Mouse (Mus musculus): ENCODE measurements around the gene Rgs10. TPM values are rescaled to one million over a fixed set of nuclear protein-coding genes. Genes with fewer than 3 reads are reported as not detected.
"Not testable (repeated sequence)": the region's sequence is repeated elsewhere in the genome, so short reads cannot be mapped to it uniquely, and the experiment has no call there.

Rgs10 gene
- polyA plus RNA-seq, 1 experiment from 2014 or later: 34.5 TPM

GRCm38 (mm10) chr7:128344488-128344887 is 74.1 kb downstream of the Rgs10 start:
- H3K27me3 ChIP-seq: peaks cover 18% of the 10 kb centered on the region; the same call in 1 of the 2 replicates
- H3K4me3 ChIP-seq (replicated peaks): no peak overlapping the region
- ATAC-seq (ENCODE audit: insufficient read depth): no peak
- 58% methylated on average over 7 of the region's 7 CpGs for WGBS (ENCODE audit: insufficient replicate concordance)
- H3K9ac ChIP-seq: no peak overlapping the region
- H3K9me3 ChIP-seq (replicated peaks): no peaks in the 10 kb centered on the region
- H3K4me1 ChIP-seq (replicated peaks): no peaks in the 10 kb centered on the region
- no peaks in the 10 kb centered on the region for H3K36me3 ChIP-seq (replicated peaks)
- no peak overlapping the region for H3K27ac ChIP-seq (replicated peaks)
- no peak overlapping the region for H3K4me2 ChIP-seq

- H3K9me3 ChIP-seq (replicated peaks); ATAC-seq (ENCODE audit: insufficient read depth); H3K4me2 ChIP-seq; H3K27ac ChIP-seq (replicated peaks); H3K4me3 ChIP-seq (replicated peaks); H3K4me1 ChIP-seq (replicated peaks); H3K9ac ChIP-seq; H3K36me3 ChIP-seq (replicated peaks): not testable (repeated sequence)
- H3K27me3 ChIP-seq: peaks cover 17% of the 10 kb centered on the region; the same call in 1 of the 2 replicates
- 82% methylated on average over 9 of the region's 10 CpGs for WGBS (ENCODE audit: insufficient replicate concordance)
Measured at GRCm38 (mm10) chr7:128342691-128343090, 75.9 kb downstream of the Rgs10 start.

GRCm38 (mm10) chr7:128340321-128340720 is 78.2 kb downstream of the Rgs10 start:
- not testable (repeated sequence) for H3K4me3 ChIP-seq (replicated peaks); H3K4me2 ChIP-seq; H3K4me1 ChIP-seq (replicated peaks); H3K27ac ChIP-seq (replicated peaks); H3K9ac ChIP-seq; ATAC-seq (ENCODE audit: insufficient read depth); H3K36me3 ChIP-seq (replicated peaks); H3K27me3 ChIP-seq; H3K9me3 ChIP-seq (replicated peaks)
- 48% methylated on average over 9 of the region's 9 CpGs for WGBS (ENCODE audit: insufficient replicate concordance)

GRCm38 (mm10) chr7:128332896-128333295 is 85.7 kb downstream of the Rgs10 start:
- no peak overlapping the region for H3K4me2 ChIP-seq
- H3K36me3 ChIP-seq (replicated peaks): no peaks in the 10 kb centered on the region
- peaks cover 7% of the 10 kb centered on the region; the same call in 1 of the 2 replicates for H3K27me3 ChIP-seq
- no peaks in the 10 kb centered on the region for H3K4me1 ChIP-seq (replicated peaks)
- no peak overlapping the region for H3K4me3 ChIP-seq (replicated peaks)
- ATAC-seq (ENCODE audit: insufficient read depth): no peak
- WGBS (ENCODE audit: insufficient replicate concordance): 19% methylated on average over 1 of the region's 1 CpGs
- no peak overlapping the region for H3K9ac ChIP-seq
- 0 out of 2 replicates have a peak overlapping the region, but pooled peaks have one; percentile 8 for H3K27ac ChIP-seq (replicated peaks)
- H3K9me3 ChIP-seq (replicated peaks): no peaks in the 10 kb centered on the region

- Histone ChIP-seq H3K4me3 (replicated peaks) (no peak overlapping the region), H3K4me2 (no peak overlapping the region), H3K27ac (replicated peaks) (no peak overlapping the region), H3K36me3 (replicated peaks) (no peaks in the 10 kb centered on the region), H3K27me3 (peaks cover 7% of the 10 kb centered on the region; the same call in 1 of the 2 replicates), H3K9me3 (replicated peaks) (no peaks in the 10 kb centered on the region), H3K9ac (no peak overlapping the region), H3K4me1 (replicated peaks) (no peaks in the 10 kb centered on the region)
- 68% methylated on average over 9 of the region's 9 CpGs for WGBS (ENCODE audit: insufficient replicate concordance)
- ATAC-seq (ENCODE audit: insufficient read depth): no peak
Measured at GRCm38 (mm10) chr7:128330981-128331380, 87.6 kb downstream of the Rgs10 start.

GRCm38 (mm10) chr7:128324977-128325376 is 93.6 kb downstream of the Rgs10 start:
- no peaks in the 10 kb centered on the region for H3K9me3 ChIP-seq (replicated peaks)
- H3K36me3 ChIP-seq (replicated peaks): no peaks in the 10 kb centered on the region
- H3K27ac ChIP-seq (replicated peaks): no peak overlapping the region
- no peak overlapping the region for H3K9ac ChIP-seq
- no peak for ATAC-seq (ENCODE audit: insufficient read depth)
- no peaks in the 10 kb centered on the region for H3K4me1 ChIP-seq (replicated peaks)
- H3K27me3 ChIP-seq: peaks cover 18% of the 10 kb centered on the region; the same call in 1 of the 2 replicates
- H3K4me3 ChIP-seq (replicated peaks): no peak overlapping the region
- no peak overlapping the region for H3K4me2 ChIP-seq
- 73% methylated on average over 1 of the region's 1 CpGs for WGBS (ENCODE audit: insufficient replicate concordance)

Other genes with a start within 250 kb of the Rgs10 start
- gene Cox6a2, start 212.4 kb downstream of the Rgs10 start, polyA plus RNA-seq (2015; fragmentation: Nextera tagmentation; extraction: Ambion mirVana): 3.9 and 6.8 TPM in 2 replicates
- gene Armc5, start 181.4 kb downstream of the Rgs10 start, polyA plus RNA-seq (2015; fragmentation: Nextera tagmentation; extraction: Ambion mirVana): 6.9 and 9.0 TPM in 2 replicates
- 1.9 and 2.4 TPM in 2 replicates for gene 9130023H24Rik, start 180.7 kb downstream of the Rgs10 start, polyA plus RNA-seq (2015; fragmentation: Nextera tagmentation; extraction: Ambion mirVana)
- gene Tgfb1i1, start 171.9 kb downstream of the Rgs10 start, polyA plus RNA-seq (2015; fragmentation: Nextera tagmentation; extraction: Ambion mirVana): 10.9 and 11.7 TPM in 2 replicates
- gene Slc5a2, start 153.1 kb downstream of the Rgs10 start, polyA plus RNA-seq (2015; fragmentation: Nextera tagmentation; extraction: Ambion mirVana): 1.4 and 2.1 TPM in 2 replicates
- 20.3 and 22.0 TPM in 2 replicates for gene BC017158, start 120.6 kb downstream of the Rgs10 start, polyA plus RNA-seq (2015; fragmentation: Nextera tagmentation; extraction: Ambion mirVana)
- 9.3 and 10.2 TPM in 2 replicates for gene Tial1, start 43.0 kb upstream of the Rgs10 start, polyA plus RNA-seq (2015; fragmentation: Nextera tagmentation; extraction: Ambion mirVana)
- gene Bag3, start 104.9 kb upstream of the Rgs10 start, polyA plus RNA-seq (2015; fragmentation: Nextera tagmentation; extraction: Ambion mirVana): 2.6 and 2.9 TPM in 2 replicates
- gene Inpp5f, start 192.6 kb upstream of the Rgs10 start, polyA plus RNA-seq (2015; fragmentation: Nextera tagmentation; extraction: Ambion mirVana): 5.5 and 6.3 TPM in 2 replicates

Data from liver, embryonic 15.5 days (tissue).